Mouse (Mus musculus) liver, embryonic 14.5 days (tissue): ENCODE results near the gene Ankrd44. TPM values are rescaled to one million over a fixed set of nuclear protein-coding genes. Genes with fewer than 3 reads are reported as not detected.

Experiments used
- ATAC-seq: fragments of 200-750 bp; cut with Nextera tagmentation; 2 replicates; pipeline ENCODE4 v1.8.0; 2017; ENCODE audit warnings: moderate number of reproducible peaks, mild to moderate bottlenecking, moderate library complexity; ENCODE audit not compliant: insufficient read depth
- DNase-seq, 3 experiments: peaks; one replicate each; pipeline ENCODE4 v3.0.0-alpha.2; 2012 to 2013; ENCODE audit warnings: low read depth in 3 of 3, low spot score in 3 of 3
- H3K27ac ChIP-seq: fragments of 300-500 bp; sonication (generic); 2 replicates; pipeline ENCODE4 v1.5.1; 2014; ENCODE audit warnings: moderate library complexity, mild to moderate bottlenecking, control low read depth, inconsistent platforms
- H3K27me3 ChIP-seq: fragments of 300-500 bp; sonication (generic); 2 replicates; pipeline ENCODE4 v1.6.1; 2014; ENCODE audit warnings: mild to moderate bottlenecking, low read length, moderate library complexity; ENCODE audit not compliant: control insufficient read depth, insufficient read depth
- H3K36me3 ChIP-seq: fragments of 300-500 bp; sonication (generic); replicated peaks from 2 replicates; pipeline ENCODE4 v1.6.1; 2014; ENCODE audit warnings: low read depth; ENCODE audit not compliant: control insufficient read depth, insufficient read depth
- H3K4me1 ChIP-seq, 2 experiments: fragments of 200-500 bp in 1 of 2; fragments of 300-500 bp in 1 of 2; sonication (generic) in 1 of 2; replicated peaks; 2 replicates each; pipeline ENCODE4 v1.6.1; 2012 to 2014; ENCODE audit warnings: antibody characterized with exemption in 1 of 2, inconsistent platforms in 1 of 2, low read length in 1 of 2; ENCODE audit not compliant: control insufficient read depth in 2 of 2, insufficient read depth in 2 of 2
- H3K4me2 ChIP-seq: fragments of 300-500 bp; sonication (generic); 2 replicates; pipeline ENCODE4 v1.6.1; 2014; ENCODE audit warnings: low read depth, mild to moderate bottlenecking, control low read depth, moderate library complexity
- H3K4me3 ChIP-seq, 2 experiments: fragments of 200-500 bp in 1 of 2; fragments of 300-500 bp in 1 of 2; sonication (generic) in 1 of 2; 2 replicates each; pipeline ENCODE4 v1.5.1; 2012 to 2014; ENCODE audit warnings: low read depth in 2 of 2, low read length in 2 of 2, mild to moderate bottlenecking in 2 of 2, control low read depth in 1 of 2, inconsistent platforms in 1 of 2, moderate library complexity in 1 of 2; ENCODE audit not compliant: insufficient read depth in 1 of 2
- H3K9ac ChIP-seq: fragments of 300-500 bp; sonication (generic); replicated peaks from 2 replicates; pipeline ENCODE4 v1.6.1; 2014; ENCODE audit warnings: mild to moderate bottlenecking, control low read depth, moderate library complexity
- H3K9me3 ChIP-seq: fragments of 300-500 bp; sonication (generic); 2 replicates; pipeline ENCODE4 v1.6.1; 2016; ENCODE audit warnings: low read length, mixed read lengths; ENCODE audit not compliant: control insufficient read depth
- CTCF ChIP-seq: IDR thresholded peaks from 2 replicates; pipeline ENCODE4 v1.5.1; 2016; ENCODE audit warnings: antibody characterized with exemption, low read depth, control low read depth
- EP300 ChIP-seq: IDR thresholded peaks from 2 replicates; pipeline ENCODE4 v1.6.1; 2016; ENCODE audit warnings: antibody characterized with exemption, low read depth
- WGBS: fragments of 180-500 bp; shearing (Covaris S2); extraction: QIAGEN DNeasy Blood & Tissue Kit; methylation state at CpG from one replicate; pipeline ENCODE4 v1.1.7; 2014; ENCODE audit not compliant: insufficient replicate concordance; 5-methylcytosine and 5-hydroxymethylcytosine counted together
- polyA plus RNA-seq, 2 experiments: library from polyadenylated mRNA; depleted of rRNA in 1 of 2; stranded (reverse) in 1 of 2; unstranded in 1 of 2; fragments of >200 nt; fragmentation: Nextera tagmentation in 1 of 2; extraction: Ambion mirVana in 1 of 2; gene quantifications; 2 replicates each; pipeline versions ENCODE4 v1.2.1 to v1.2.3; 2012 to 2014

Ankrd44 gene
- polyA plus RNA-seq, 2 experiments: 4.2 to 6.1 TPM

GRCm38 (mm10) chr1:54660674-54661073, 265.5 kb downstream of the Ankrd44 start:
- no peak for DNase-seq
- 59% methylated on average over 6 of the region's 6 CpGs for whole genome bisulfite sequencing

GRCm38 (mm10) chr1:54658558-54658957, 267.6 kb downstream of the Ankrd44 start:
- H3K4me3 ChIP-seq: no peak overlapping the region
- H3K9me3 ChIP-seq: no peaks in the 10 kb centered on the region
- no peaks in the 10 kb centered on the region for H3K27me3 ChIP-seq
- no peak overlapping the region for H3K27ac ChIP-seq
- no peak for ATAC-seq
- WGBS: 75% methylated on average over 4 of the region's 4 CpGs
- H3K4me2 ChIP-seq: no peak overlapping the region
- H3K4me1 ChIP-seq: no peaks in the 10 kb centered on the region
- no peak for TF ChIP-seq EP300
- no peak for TF ChIP-seq CTCF
- no peak for DNase-seq
- no peak overlapping the region for H3K9ac ChIP-seq
- no peaks in the 10 kb centered on the region for H3K36me3 ChIP-seq

More at GRCm38 (mm10) chr1:54660674-54661073, 265.5 kb downstream of the Ankrd44 start:
- Histone ChIP-seq H3K27me3 (no peaks in the 10 kb centered on the region), H3K4me3 (no peak overlapping the region), H3K4me1 (no peaks in the 10 kb centered on the region), H3K27ac (no peak overlapping the region), H3K9me3 (no peaks in the 10 kb centered on the region), H3K36me3 (no peaks in the 10 kb centered on the region), H3K9ac (no peak overlapping the region), H3K4me2 (no peak overlapping the region)
- TF ChIP-seq EP300 (no peak), CTCF (no peak)
- no peak for ATAC-seq

DNA sequence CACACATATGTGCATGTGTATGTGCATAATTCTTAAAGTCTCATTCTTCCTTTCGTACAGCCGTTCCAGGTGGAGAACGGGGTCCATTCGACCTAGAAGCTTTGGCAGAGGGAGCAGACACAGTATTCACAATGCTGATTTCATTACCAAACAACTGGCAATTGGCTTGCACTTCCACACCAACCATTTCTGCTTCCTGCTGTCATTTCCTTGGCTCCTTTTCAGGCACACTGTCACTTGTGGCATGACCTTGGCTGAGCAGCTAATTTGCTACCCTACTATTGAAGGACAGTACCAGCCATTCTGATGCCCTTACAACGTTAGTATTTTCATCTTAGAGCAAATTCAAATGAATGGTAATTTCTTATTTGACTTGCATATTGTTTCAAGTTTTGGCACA, 277.9 kb downstream of the Ankrd44 start:
- no peaks in the 10 kb centered on the region for H3K9me3 ChIP-seq
- H3K27me3 ChIP-seq: no peaks in the 10 kb centered on the region
- 66% methylated on average over 5 of the region's 5 CpGs for WGBS
- DNase-seq: no peak
- H3K36me3 ChIP-seq: no peaks in the 10 kb centered on the region
- H3K4me2 ChIP-seq: no peak overlapping the region
- H3K9ac ChIP-seq: no peak overlapping the region
- ATAC-seq: no peak
- TF ChIP-seq CTCF (no peak), EP300 (no peak)
- H3K27ac ChIP-seq: no peak overlapping the region
- no peaks in the 10 kb centered on the region for H3K4me1 ChIP-seq
- H3K4me3 ChIP-seq: no peak overlapping the region

DNA sequence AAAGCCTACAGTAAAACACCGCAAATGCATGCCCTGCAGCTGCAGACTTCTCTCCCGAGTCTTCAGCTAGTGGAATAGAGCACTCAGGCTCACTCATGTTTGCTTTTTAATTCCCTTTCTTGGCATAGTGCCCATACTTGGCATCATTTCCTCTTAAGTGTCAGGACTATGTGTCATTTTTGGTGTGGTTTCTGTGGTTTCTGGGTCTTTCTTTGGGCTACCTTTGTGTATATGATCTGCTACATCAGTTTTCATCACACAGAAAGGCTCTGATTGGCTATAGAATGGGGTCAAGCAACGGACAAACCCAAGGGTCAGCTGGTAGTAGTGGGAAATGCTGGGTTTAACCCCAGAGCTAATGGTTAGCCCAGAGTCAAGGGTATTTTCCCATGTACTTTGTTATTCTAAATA, 278.8 kb downstream of the Ankrd44 start:
- Histone ChIP-seq H3K27ac (no peak overlapping the region), H3K9ac (no peak overlapping the region), H3K36me3 (no peaks in the 10 kb centered on the region), H3K4me2 (no peak overlapping the region), H3K9me3 (no peaks in the 10 kb centered on the region), H3K4me3 (no peak overlapping the region), H3K27me3 (no peaks in the 10 kb centered on the region), H3K4me1 (no peaks in the 10 kb centered on the region)
- TF ChIP-seq EP300 (no peak), CTCF (no peak)
- WGBS: 52% methylated on average over 3 of the region's 3 CpGs
- no peak for DNase-seq
- no peak for ATAC-seq

DNA sequence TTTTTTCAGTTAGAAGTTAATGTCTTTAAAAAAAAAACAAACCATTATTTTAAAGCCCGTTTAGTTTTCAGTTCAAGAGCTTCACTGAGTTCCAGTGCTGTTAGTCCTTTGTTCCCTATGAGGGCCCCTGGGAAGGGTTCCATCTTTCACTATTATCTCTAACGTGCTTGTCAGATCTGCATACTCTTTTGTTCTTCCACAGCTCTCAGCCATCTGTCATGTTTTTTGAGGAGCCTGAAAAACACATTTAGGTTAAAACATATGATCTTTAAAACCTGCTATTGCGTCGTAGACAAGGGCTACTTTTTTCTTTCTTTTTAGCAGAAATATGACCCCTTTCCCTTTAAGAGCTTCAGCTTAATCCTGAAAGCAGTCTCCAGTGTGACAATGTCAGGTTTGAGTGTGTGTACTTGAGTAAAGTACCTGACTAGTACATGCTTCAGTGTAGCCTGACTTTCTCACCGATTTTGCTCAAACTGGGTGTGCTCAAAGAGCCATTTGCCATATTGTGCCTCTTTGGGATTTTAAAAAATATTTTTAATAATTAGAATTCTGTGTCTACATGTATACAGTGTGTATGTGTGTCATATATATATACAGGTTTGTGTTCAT, 285.9 kb downstream of the Ankrd44 start:
- TF ChIP-seq EP300: no peak
- no peak for TF ChIP-seq CTCF
- no peak overlapping the region for H3K4me2 ChIP-seq
- H3K36me3 ChIP-seq: no peaks in the 10 kb centered on the region
- H3K9ac ChIP-seq: no peak overlapping the region
- H3K27me3 ChIP-seq: no peaks in the 10 kb centered on the region
- DNase-seq: no peak
- 49% methylated on average over 5 of the region's 5 CpGs for WGBS
- no peaks in the 10 kb centered on the region for H3K4me1 ChIP-seq
- H3K9me3 ChIP-seq: no peaks in the 10 kb centered on the region
- no peak for ATAC-seq
- H3K4me3 ChIP-seq: no peak overlapping the region
- no peak overlapping the region for H3K27ac ChIP-seq
